Mouse (Mus musculus): ENCODE measurements around the gene Mid1.
"Not testable (repeated sequence)": the region's sequence is repeated elsewhere in the genome, so short reads cannot be mapped to it uniquely, and the experiment has no call there.

GRCm38 (mm10) chrX:169994011-169994865 is 309.2 kb downstream of the Mid1 start:
- not testable (repeated sequence) for TF ChIP-seq CTCF, EP300 (IDR thresholded peaks at IDR 0.05)
